Mouse (Mus musculus) lung, embryonic 16.5 days (tissue): ENCODE data around the gene D930020B18Rik. TPM values are rescaled to one million over a fixed set of nuclear protein-coding genes. Genes with fewer than 3 reads are reported as not detected.
A peak's percentile ranks its signal among the peaks of the same experiment; 100 is the strongest.

Experiments
- ATAC-seq: fragments of 200-750 bp; cut with Nextera tagmentation; 2 replicates; pipeline ENCODE4 v1.8.0; 2017; ENCODE audit warnings: low read depth, mild to moderate bottlenecking, moderate library complexity
- H3K27ac ChIP-seq: fragments of 300-500 bp; sonication (generic); 2 replicates; pipeline ENCODE4 v1.5.1; 2014; ENCODE audit warnings: mild to moderate bottlenecking, control low read depth, low read length
- H3K27me3 ChIP-seq: fragments of 300-500 bp; sonication (generic); 2 replicates; pipeline ENCODE4 v1.6.1; 2014; ENCODE audit warnings: low read depth, low read length, mixed read lengths; ENCODE audit not compliant: control insufficient read depth, insufficient read depth
- H3K36me3 ChIP-seq: fragments of 300-500 bp; sonication (generic); 2 replicates; pipeline ENCODE4 v1.6.1; 2014; ENCODE audit warnings: low read length; ENCODE audit not compliant: control insufficient read depth, insufficient read depth
- H3K4me1 ChIP-seq: fragments of 300-500 bp; sonication (generic); replicated peaks from 2 replicates; pipeline ENCODE4 v1.6.1; 2014; ENCODE audit warnings: low read length, mixed read lengths; ENCODE audit not compliant: control insufficient read depth, insufficient read depth
- H3K4me2 ChIP-seq: fragments of 300-500 bp; sonication (generic); 2 replicates; pipeline ENCODE4 v1.6.1; 2014; ENCODE audit warnings: low read depth, low read length, control low read depth
- H3K4me3 ChIP-seq: fragments of 300-500 bp; sonication (generic); 2 replicates; pipeline ENCODE4 v1.5.1; 2014; ENCODE audit warnings: mild to moderate bottlenecking, low read length, control low read depth
- H3K9ac ChIP-seq: fragments of 300-500 bp; sonication (generic); 2 replicates; pipeline ENCODE4 v1.6.1; 2014; ENCODE audit warnings: low read length, control low read depth
- H3K9me3 ChIP-seq: fragments of 300-500 bp; sonication (generic); 2 replicates; pipeline ENCODE4 v1.6.1; 2016; ENCODE audit warnings: low read length; ENCODE audit not compliant: control insufficient read depth
- WGBS: fragments of 180-500 bp; shearing (Covaris S2); extraction: QIAGEN DNeasy Blood & Tissue Kit; methylation state at CpG from one replicate; pipeline ENCODE4 v1.1.7; 2014; 5-methylcytosine and 5-hydroxymethylcytosine counted together
- polyA plus RNA-seq: library from polyadenylated mRNA; unstranded; fragments of >200 nt; fragmentation: Nextera tagmentation; extraction: Ambion mirVana; gene quantifications from 2 replicates; pipeline ENCODE4 v1.2.1, GENCODE M21; 2015

The D930020B18Rik gene
- 0.30 and 0.38 TPM in 2 replicates for polyA plus RNA-seq

DNA sequence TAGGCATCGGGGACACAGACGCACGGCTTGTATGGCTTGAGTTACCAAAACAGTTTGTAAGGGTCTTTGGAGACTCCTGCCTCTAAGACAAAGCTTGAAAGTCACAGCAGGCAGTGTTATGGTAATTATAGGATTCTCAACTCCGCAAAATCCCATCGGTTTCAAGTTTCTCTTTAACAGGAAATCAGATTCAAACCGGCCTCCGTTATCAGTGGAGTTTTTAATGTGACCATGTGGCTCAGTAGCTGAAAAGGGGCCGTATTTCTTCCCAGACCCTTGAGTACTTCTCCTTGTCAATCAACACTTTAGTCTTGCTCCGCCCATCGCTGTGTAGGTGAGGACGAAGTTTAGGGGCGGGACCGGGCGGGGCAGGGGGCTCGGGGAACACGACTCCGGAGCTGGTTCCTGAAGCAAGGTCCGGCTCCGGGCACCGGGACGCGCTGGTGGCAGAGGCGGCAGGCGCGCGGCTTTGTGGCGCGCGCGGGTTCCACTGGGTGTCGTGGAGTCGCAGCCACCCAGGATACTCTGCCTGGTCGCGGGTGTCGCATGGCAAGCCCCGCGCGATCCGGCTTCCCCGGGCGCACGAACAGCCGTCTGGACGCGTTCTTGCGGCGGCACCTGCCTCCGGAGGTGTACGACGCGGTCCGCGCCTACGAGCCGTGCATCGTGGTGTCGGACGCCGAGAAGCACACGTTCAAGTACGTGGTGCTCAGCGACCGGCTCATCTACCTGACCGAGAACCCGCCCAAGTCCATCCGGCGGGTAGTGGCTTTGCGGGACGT, at the start of gene D930020B18Rik:
Gene D930020B18Rik, plus strand, starts transcription at position 317 of the 782 bp plus-strand sequence.
- peak; percentile 71 for ATAC-seq
- H3K4me2 ChIP-seq = peak within 1 kb of the TSS; percentile 98
- H3K9ac ChIP-seq = peak within 1 kb of the TSS; percentile 63
- H3K27me3 ChIP-seq = peaks cover 27% of the 10 kb centered on the region
- H3K4me3 ChIP-seq = peak within 1 kb of the TSS; percentile 62
- no peak within 1 kb of the TSS for H3K27ac ChIP-seq
- peaks cover 11% of the 10 kb centered on the region; the same call in 1 of the 2 replicates for H3K4me1 ChIP-seq
- no peaks in the 10 kb centered on the region for H3K9me3 ChIP-seq
- WGBS = under 1% methylated on average over 69 of the region's 69 CpGs
- H3K36me3 ChIP-seq = no peaks in the 10 kb centered on the region

DNA sequence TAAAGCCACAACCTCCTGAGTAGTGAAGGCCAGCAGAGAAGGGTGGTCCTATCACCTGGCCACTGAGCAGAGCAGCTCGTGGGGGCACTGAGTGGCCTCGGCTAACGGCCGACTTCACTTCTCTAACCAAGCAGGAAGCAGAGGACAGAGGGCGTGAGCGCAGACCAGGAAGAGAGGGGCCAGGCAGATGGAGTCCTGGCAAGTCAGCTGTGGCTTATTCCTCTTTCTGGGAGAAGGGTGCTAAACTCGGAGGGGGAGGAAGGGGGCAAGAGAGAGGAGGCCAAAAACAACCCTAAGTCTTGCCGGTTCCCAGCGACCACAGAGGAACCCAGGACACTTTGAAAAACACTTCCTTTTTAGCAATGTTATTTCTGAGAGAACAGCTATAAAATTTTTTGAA, 44.8 kb upstream of the D930020B18Rik start:
- Histone ChIP-seq H3K4me3 (no peak overlapping the region), H3K27me3 (no peaks in the 10 kb centered on the region), H3K4me2 (no peak overlapping the region), H3K36me3 (peaks cover 53% of the 10 kb centered on the region), H3K27ac (no peak overlapping the region), H3K9ac (no peak overlapping the region), H3K9me3 (no peaks in the 10 kb centered on the region), H3K4me1 (no peaks in the 10 kb centered on the region)
- no peak for ATAC-seq
- WGBS = 82% methylated on average over 9 of the region's 9 CpGs

DNA sequence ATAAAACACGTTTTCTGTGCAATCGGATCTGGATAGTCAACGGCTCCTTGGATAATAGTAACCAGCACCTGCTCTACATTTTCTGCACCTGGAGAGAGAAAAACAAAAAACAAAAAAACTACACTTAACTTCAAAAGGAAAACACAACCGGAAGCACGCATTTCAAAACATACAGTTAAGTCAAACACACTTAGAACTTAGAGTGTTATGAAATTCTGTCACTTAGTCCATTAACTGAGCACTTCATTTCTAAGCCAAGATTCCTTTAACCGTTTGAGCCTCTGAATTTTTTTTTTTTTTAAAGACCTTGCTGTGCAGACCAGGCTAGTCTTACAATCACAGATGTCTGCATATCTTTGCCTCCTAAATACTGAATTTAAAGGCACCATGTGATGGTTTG, 40.1 kb upstream of the D930020B18Rik start:
- Histone ChIP-seq H3K27ac (no peak overlapping the region), H3K9me3 (no peaks in the 10 kb centered on the region), H3K4me2 (no peak overlapping the region), H3K27me3 (no peaks in the 10 kb centered on the region), H3K4me3 (no peak overlapping the region), H3K4me1 (no peaks in the 10 kb centered on the region), H3K9ac (no peak overlapping the region), H3K36me3 (peaks cover 65% of the 10 kb centered on the region)
- WGBS = 64% methylated on average over 6 of the region's 6 CpGs
- no peak for ATAC-seq

DNA sequence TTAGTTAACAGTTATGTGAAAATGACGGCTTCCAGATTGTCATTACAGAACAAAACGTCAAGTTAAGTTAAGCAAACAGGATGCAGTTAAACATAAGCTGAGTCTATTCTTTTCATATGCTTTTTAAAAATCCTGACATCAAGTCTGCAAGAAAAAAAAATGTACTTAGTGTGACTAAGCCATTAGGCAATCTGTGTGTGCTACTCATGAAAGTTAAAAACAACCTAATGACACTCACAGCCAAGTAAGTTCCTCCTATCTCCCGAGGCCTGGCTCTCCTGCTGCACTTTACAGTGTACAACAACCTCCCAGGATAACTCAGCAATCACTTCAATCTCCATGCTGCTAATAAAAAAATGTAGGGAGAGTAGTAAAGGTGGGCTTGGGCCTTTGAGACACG, 37.8 kb upstream of the D930020B18Rik start:
- H3K27me3 ChIP-seq = no peaks in the 10 kb centered on the region

DNA sequence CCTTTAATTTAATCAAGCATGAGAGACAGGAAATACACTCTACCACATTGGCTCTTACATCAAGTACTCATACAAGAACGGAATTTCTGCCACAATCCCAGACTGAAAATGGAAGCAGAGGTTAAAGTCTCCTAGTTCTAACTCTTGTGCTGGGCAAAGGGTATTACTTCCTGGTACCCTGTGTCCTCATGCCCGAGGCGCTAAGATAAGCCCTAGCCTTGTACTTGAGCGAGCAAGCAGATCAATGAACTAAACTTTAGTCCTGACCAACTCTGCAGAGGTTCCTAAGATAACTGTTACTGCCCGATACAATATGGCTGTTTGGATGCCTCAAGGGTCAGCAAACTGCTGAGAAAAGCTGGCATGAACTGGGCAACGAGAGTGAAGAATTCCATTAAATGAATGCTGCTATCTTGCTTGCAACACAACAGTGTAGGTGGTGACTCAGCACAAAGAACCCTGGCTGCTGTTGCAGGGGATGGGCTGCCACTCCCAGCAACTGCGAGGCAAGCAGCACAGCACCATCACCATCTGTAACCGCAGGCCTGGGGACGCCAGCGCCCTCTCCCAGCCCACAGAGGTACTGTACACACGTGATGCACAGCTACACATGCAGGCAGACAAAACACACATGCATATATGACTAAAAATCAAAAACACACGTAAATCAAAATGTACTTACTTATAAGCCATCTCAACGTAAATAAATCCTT, 36.6 kb upstream of the D930020B18Rik start:
- Histone ChIP-seq H3K27ac (no peak overlapping the region), H3K4me2 (no peak overlapping the region), H3K9me3 (no peaks in the 10 kb centered on the region), H3K4me1 (no peaks in the 10 kb centered on the region), H3K36me3 (peaks cover 64% of the 10 kb centered on the region), H3K27me3 (no peaks in the 10 kb centered on the region), H3K4me3 (no peak overlapping the region), H3K9ac (no peak overlapping the region)
- WGBS = 91% methylated on average over 13 of the region's 13 CpGs
- no peak for ATAC-seq

More for the DNA sequence above, 37.8 kb upstream of the D930020B18Rik start:
- Histone ChIP-seq H3K4me3 (no peak overlapping the region), H3K9ac (no peak overlapping the region), H3K27ac (no peak overlapping the region), H3K4me2 (no peak overlapping the region), H3K4me1 (no peaks in the 10 kb centered on the region), H3K9me3 (no peaks in the 10 kb centered on the region), H3K36me3 (peaks cover 70% of the 10 kb centered on the region)
- 75% methylated on average over 4 of the region's 4 CpGs for WGBS
- ATAC-seq = no peak

DNA sequence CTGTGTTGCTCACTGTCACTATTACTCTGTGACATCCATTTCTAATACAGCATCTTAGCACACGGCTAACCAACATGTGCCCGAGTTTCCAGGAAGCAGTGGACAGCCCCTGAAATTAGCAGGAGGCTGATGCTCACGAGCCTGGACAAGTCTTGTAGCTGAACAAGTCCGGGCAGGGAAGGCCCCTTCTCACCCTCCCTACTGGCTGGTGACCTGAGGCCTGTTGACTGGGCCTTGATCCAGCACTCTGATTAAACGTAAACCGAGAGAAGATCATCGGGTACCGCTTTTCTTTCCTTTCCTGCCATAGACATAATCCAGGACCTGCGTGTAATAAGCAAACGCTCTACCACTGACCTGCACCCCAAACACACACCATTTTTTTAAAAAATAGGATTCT, 33.2 kb upstream of the D930020B18Rik start:
- ATAC-seq = no peak
- no peak overlapping the region for H3K4me2 ChIP-seq
- no peaks in the 10 kb centered on the region for H3K4me1 ChIP-seq
- H3K27ac ChIP-seq = no peak overlapping the region
- no peak overlapping the region for H3K4me3 ChIP-seq
- no peak overlapping the region for H3K9ac ChIP-seq
- 85% methylated on average over 10 of the region's 10 CpGs for WGBS
- H3K27me3 ChIP-seq = no peaks in the 10 kb centered on the region
- H3K36me3 ChIP-seq = peaks cover 61% of the 10 kb centered on the region
- H3K9me3 ChIP-seq = no peaks in the 10 kb centered on the region

DNA sequence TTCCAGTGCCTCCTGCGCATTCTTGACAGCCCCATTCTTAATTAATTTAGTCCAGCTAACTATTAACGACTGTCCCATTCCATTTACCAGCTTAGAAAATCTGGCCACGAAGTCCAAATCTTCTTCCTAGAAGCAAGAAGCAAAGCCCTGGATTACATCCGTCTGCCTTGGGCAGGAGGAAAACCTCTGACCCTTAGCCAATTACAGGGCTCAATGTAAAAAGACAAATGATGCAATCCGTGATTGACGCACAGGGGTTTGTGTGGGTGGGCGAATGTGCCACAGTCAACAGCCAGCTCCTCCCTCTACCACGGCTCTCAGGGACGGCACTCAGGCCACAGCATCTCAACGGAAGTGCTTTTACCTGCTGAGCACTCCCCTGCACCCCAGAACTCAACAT, 29.8 kb upstream of the D930020B18Rik start:
- H3K36me3 ChIP-seq = peaks cover 63% of the 10 kb centered on the region
- ATAC-seq = no peak
- no peak overlapping the region for H3K4me3 ChIP-seq
- no peak overlapping the region for H3K4me2 ChIP-seq
- H3K9me3 ChIP-seq = no peaks in the 10 kb centered on the region
- no peak overlapping the region for H3K9ac ChIP-seq
- no peak overlapping the region for H3K27ac ChIP-seq
- H3K27me3 ChIP-seq = no peaks in the 10 kb centered on the region
- no peaks in the 10 kb centered on the region for H3K4me1 ChIP-seq
- 71% methylated on average over 9 of the region's 10 CpGs for WGBS

DNA sequence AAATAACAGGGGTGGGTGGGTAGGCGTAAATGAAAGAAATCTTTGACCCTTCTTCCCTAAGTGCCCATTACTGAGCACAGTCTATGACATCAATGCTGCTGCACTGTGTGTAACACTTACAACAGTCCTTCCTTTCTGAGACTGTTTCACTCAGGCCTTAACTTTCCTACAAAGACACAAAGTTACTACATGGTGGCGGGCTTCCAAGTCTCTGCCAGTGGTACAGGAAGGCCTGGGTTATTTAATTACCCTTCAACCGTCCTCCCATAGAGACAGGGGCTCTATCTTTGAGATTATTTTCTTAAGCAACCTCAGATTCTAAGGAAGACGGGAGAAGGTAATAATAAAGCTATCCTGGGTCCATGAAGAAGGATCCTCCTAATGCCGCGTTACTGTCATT, 28.9 kb upstream of the D930020B18Rik start:
- Histone ChIP-seq H3K4me1 (no peaks in the 10 kb centered on the region), H3K4me3 (no peak overlapping the region), H3K9ac (no peak overlapping the region), H3K27ac (peak overlapping the region; percentile 47), H3K27me3 (no peaks in the 10 kb centered on the region), H3K36me3 (peaks cover 63% of the 10 kb centered on the region), H3K9me3 (no peaks in the 10 kb centered on the region), H3K4me2 (no peak overlapping the region)
- ATAC-seq = no peak
- WGBS = 80% methylated on average over 6 of the region's 6 CpGs

DNA sequence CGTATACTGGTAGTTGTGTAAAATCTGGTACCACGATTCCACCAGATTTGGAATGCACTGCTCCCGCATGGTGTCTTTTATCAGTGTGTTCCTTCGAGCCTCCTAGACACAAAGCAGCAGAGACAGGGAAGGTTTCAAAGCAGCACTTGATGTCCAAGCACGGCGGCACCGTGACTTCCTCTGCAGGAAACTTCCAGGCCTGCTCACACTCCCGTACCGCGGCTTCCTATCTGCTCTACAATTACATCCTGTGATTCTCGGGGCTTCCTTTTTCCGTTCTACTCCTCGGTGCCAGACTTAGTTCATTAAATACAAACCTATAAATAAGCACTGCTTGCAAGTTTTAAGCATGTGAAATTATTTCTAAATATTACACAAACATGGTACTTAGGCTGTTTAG, 27.8 kb upstream of the D930020B18Rik start:
- Histone ChIP-seq H3K4me3 (no peak overlapping the region), H3K27me3 (no peaks in the 10 kb centered on the region), H3K27ac (peak overlapping the region; percentile 47), H3K4me2 (no peak overlapping the region), H3K4me1 (no peaks in the 10 kb centered on the region), H3K9ac (no peak overlapping the region), H3K9me3 (no peaks in the 10 kb centered on the region), H3K36me3 (peaks cover 60% of the 10 kb centered on the region)
- WGBS = 76% methylated on average over 13 of the region's 13 CpGs
- peak; percentile 75 for ATAC-seq
